Mouse (Mus musculus): Measurements from ENCODE around the gene Tulp3. TPM values are rescaled to one million over a fixed set of nuclear protein-coding genes. Genes with fewer than 3 reads are reported as not detected.

The Tulp3 gene
- polyA plus RNA-seq, 1 experiment: 19.0 TPM

DNA sequence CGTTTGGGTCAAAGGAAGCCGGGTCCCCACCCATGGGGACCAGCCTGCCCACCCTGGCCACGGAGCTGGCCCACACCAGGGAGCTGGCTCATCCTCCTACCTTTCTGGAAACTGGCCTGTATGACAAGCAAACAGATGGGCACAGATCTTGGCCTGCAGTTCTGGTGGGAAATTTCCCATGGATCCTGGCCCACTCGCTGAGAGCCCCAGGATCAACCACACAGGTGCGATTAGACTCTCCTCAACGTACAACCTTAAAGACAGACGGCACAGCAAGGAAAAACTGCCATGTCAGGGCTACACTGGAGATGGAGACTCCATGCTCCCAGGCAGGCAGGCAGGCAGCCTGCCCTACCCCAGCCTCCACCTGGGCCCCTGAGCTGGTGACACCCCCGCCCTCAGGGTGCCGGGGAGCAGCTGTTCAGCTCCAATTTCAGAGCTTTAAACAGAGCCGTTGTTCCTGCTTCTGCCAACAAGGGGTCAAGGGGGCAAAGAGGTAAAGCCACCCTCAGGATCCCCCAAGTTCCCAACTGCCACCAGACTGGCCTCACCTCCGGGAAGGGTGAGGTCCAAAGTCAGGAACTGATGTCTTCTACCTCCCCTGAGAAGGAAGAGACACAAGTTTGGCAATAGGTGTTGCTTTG is 58.8 kb downstream of the Tulp3 start:
- Histone ChIP-seq H3K79me3 (ENCODE audit: low read depth) (peaks cover 66% of the 10 kb centered on the region), H3K79me2 (ENCODE audit: control insufficient read depth, insufficient read depth) (peaks cover 83% of the 10 kb centered on the region), H3K27me3 (ENCODE audit: control insufficient read depth, insufficient read depth, insufficient read length) (no peaks in the 10 kb centered on the region), H3K4me3 (ENCODE audit: insufficient read depth, poor library complexity, severe bottlenecking) (no peak overlapping the region), H3K36me3 (ENCODE audit: control insufficient read depth, insufficient read depth) (peaks cover 5% of the 10 kb centered on the region), H3ac (ENCODE audit: control insufficient read depth, insufficient read length, low read depth) (no peak overlapping the region)
- TF ChIP-seq MYOD1 (IDR thresholded peaks at IDR 0.05; ENCODE audit: control insufficient read depth, insufficient read length, low read depth) (peak; percentile 36), USF1 (IDR thresholded peaks at IDR 0.05; ENCODE audit: low read depth) (no peak)

GRCm38 (mm10) chr6:128295876-128296749 is 59.5 kb downstream of the Tulp3 start:
- H3K27me3 ChIP-seq (ENCODE audit: control insufficient read depth, insufficient read depth, insufficient read length): no peaks in the 10 kb centered on the region
- H3K36me3 ChIP-seq (ENCODE audit: control insufficient read depth, insufficient read depth): peaks cover 5% of the 10 kb centered on the region
- no peak for TF ChIP-seq CTCF (IDR thresholded peaks at IDR 0.05; ENCODE audit: control insufficient read depth, insufficient read depth, insufficient read length)
- no peak for TF ChIP-seq MYOD1 (IDR thresholded peaks at IDR 0.05; ENCODE audit: control insufficient read depth, insufficient read length, low read depth)
- TF ChIP-seq MAX (IDR thresholded peaks at IDR 0.05): no peak
- TF ChIP-seq USF1 (IDR thresholded peaks at IDR 0.05; ENCODE audit: low read depth): no peak
- no peak for TF ChIP-seq CEBPB (IDR thresholded peaks at IDR 0.05; ENCODE audit: low read depth)
- TF ChIP-seq FOSL1 (IDR thresholded peaks at IDR 0.05; ENCODE audit: insufficient read depth, low read length, poor library complexity, severe bottlenecking): no peak
- TF ChIP-seq MYOG (IDR thresholded peaks at IDR 0.05; ENCODE audit: control insufficient read depth, extremely low read depth, insufficient read length): no peak
- peaks cover 69% of the 10 kb centered on the region for H3K79me3 ChIP-seq (ENCODE audit: low read depth)
- H3ac ChIP-seq (ENCODE audit: control insufficient read depth, insufficient read length, low read depth): no peak overlapping the region
- no peak overlapping the region for H3K4me3 ChIP-seq (ENCODE audit: insufficient read depth, poor library complexity, severe bottlenecking)
- H3K79me2 ChIP-seq (ENCODE audit: control insufficient read depth, insufficient read depth): peaks cover 90% of the 10 kb centered on the region

DNA sequence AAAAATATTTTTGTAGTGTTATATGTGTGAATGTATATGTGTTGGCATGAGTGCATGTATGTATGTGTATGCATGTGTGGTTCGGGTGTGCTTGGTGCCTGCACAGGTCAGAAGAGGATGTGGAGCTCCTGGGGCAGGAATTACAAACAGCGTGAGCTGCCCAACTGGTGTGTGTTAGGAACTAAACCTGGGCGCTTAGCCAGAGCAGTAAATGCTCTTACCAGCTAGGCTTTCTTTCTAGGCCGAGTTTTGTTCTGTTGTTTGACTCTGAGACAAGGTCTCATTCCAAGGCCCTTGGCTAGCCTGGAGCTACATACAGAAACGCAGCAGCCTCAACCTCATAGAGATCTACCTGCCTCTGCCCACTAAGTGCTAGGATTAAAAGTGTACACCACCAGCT is 64.4 kb downstream of the Tulp3 start:
- H3K79me2 ChIP-seq (ENCODE audit: control insufficient read depth, insufficient read depth): peaks cover 100% of the 10 kb centered on the region
- H3K4me3 ChIP-seq (ENCODE audit: insufficient read depth, poor library complexity, severe bottlenecking): no peak overlapping the region
- no peaks in the 10 kb centered on the region for H3K27me3 ChIP-seq (ENCODE audit: control insufficient read depth, insufficient read depth, insufficient read length)
- peaks cover 85% of the 10 kb centered on the region for H3K79me3 ChIP-seq (ENCODE audit: low read depth)
- peaks cover 5% of the 10 kb centered on the region for H3K36me3 ChIP-seq (ENCODE audit: control insufficient read depth, insufficient read depth)
- TF ChIP-seq MYOD1 (IDR thresholded peaks at IDR 0.05; ENCODE audit: control insufficient read depth, insufficient read length, low read depth) (no peak), USF1 (IDR thresholded peaks at IDR 0.05; ENCODE audit: low read depth) (no peak), CTCF (IDR thresholded peaks at IDR 0.05; ENCODE audit: control insufficient read depth, insufficient read depth, insufficient read length) (no peak), MYOG (IDR thresholded peaks at IDR 0.05; ENCODE audit: control insufficient read depth, extremely low read depth, insufficient read length) (no peak), FOSL1 (IDR thresholded peaks at IDR 0.05; ENCODE audit: insufficient read depth, low read length, poor library complexity, severe bottlenecking) (no peak), CEBPB (IDR thresholded peaks at IDR 0.05; ENCODE audit: low read depth) (no peak), MAX (IDR thresholded peaks at IDR 0.05) (no peak)
- no peak overlapping the region for H3ac ChIP-seq (ENCODE audit: control insufficient read depth, insufficient read length, low read depth)

DNA sequence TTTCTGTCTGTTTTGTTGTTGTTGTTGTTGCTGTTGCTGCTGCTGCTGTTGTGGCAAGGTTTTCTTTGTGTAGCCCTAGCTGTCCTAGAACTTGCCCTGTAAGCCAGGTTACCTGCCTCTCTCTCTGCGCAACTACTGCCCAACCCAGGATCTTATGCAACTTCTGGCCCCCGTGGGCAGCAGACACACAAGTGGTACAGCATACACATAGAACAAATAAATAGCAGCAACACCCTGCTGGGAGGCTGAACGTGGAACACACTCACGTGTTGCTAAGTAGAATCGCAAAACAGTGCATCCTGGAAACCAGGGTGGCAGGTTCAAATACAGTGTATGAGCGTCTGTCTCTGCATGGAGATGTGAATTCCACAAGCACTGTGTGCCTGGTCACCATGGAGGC is 67.0 kb downstream of the Tulp3 start:
- H3K79me2 ChIP-seq (ENCODE audit: control insufficient read depth, insufficient read depth): peaks cover 100% of the 10 kb centered on the region
- TF ChIP-seq MYOD1 (IDR thresholded peaks at IDR 0.05; ENCODE audit: control insufficient read depth, insufficient read length, low read depth) (no peak), MYOG (IDR thresholded peaks at IDR 0.05; ENCODE audit: control insufficient read depth, extremely low read depth, insufficient read length) (no peak), MAX (IDR thresholded peaks at IDR 0.05) (no peak), USF1 (IDR thresholded peaks at IDR 0.05; ENCODE audit: low read depth) (no peak), FOSL1 (IDR thresholded peaks at IDR 0.05; ENCODE audit: insufficient read depth, low read length, poor library complexity, severe bottlenecking) (no peak), CTCF (IDR thresholded peaks at IDR 0.05; ENCODE audit: control insufficient read depth, insufficient read depth, insufficient read length) (no peak), CEBPB (IDR thresholded peaks at IDR 0.05; ENCODE audit: low read depth) (no peak)
- H3K79me3 ChIP-seq (ENCODE audit: low read depth): peaks cover 82% of the 10 kb centered on the region
- H3K36me3 ChIP-seq (ENCODE audit: control insufficient read depth, insufficient read depth): no peaks in the 10 kb centered on the region
- no peak overlapping the region for H3K4me3 ChIP-seq (ENCODE audit: insufficient read depth, poor library complexity, severe bottlenecking)
- H3K27me3 ChIP-seq (ENCODE audit: control insufficient read depth, insufficient read depth, insufficient read length): no peaks in the 10 kb centered on the region
- no peak overlapping the region for H3ac ChIP-seq (ENCODE audit: control insufficient read depth, insufficient read length, low read depth)

DNA sequence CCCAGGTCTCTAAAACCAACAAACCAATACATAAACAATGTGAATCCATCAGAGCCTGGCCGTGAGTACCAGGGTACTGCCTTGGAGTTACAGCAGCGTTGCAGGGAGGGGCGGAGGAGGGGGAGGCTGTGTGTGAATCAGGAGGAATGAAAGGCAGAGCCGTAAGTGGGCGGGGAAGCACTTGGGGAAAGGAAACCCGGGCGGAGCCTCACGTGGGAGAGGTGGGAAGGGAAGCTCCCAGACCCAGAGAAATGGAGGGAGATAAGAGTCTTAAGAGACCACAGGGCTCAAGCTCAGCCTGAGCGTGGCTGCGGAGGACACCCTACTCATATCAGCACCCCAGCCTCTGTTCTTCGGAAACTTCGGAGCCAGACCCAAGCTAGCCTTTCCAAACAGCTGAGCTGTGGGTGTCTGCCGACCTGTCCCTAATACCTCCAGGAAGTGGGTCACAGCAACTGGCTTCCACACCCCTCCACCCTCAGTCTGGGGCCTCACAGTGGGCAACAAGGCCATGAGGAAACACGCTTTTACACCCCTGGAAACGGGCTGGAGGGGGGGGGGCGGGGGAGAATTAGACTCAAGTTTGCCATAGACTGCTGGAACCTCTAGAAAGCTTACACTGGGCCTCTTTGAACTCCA is 69.7 kb downstream of the Tulp3 start:
- Histone ChIP-seq H3K4me3 (ENCODE audit: insufficient read depth, poor library complexity, severe bottlenecking) (peak overlapping the region; percentile 14), H3K36me3 (ENCODE audit: control insufficient read depth, insufficient read depth) (no peaks in the 10 kb centered on the region), H3K27me3 (ENCODE audit: control insufficient read depth, insufficient read depth, insufficient read length) (no peaks in the 10 kb centered on the region), H3K79me2 (ENCODE audit: control insufficient read depth, insufficient read depth) (peaks cover 100% of the 10 kb centered on the region), H3ac (ENCODE audit: control insufficient read depth, insufficient read length, low read depth) (no peak overlapping the region), H3K79me3 (ENCODE audit: low read depth) (peaks cover 74% of the 10 kb centered on the region)
- peak; percentile 68 for TF ChIP-seq USF1 (IDR thresholded peaks at IDR 0.05; ENCODE audit: low read depth)
- TF ChIP-seq MYOD1 (IDR thresholded peaks at IDR 0.05; ENCODE audit: control insufficient read depth, insufficient read length, low read depth): no peak

Data from C2C12 (cell line).